Mouse (Mus musculus) kidney, adult 8-10 months (tissue): ENCODE measurements around the gene Tubal3.

ENCODE experiments used
- DNase-seq, 2 experiments: peaks; one replicate each; pipeline ENCODE4 v3.0.0; 2022

The Tubal3 gene

DNA sequence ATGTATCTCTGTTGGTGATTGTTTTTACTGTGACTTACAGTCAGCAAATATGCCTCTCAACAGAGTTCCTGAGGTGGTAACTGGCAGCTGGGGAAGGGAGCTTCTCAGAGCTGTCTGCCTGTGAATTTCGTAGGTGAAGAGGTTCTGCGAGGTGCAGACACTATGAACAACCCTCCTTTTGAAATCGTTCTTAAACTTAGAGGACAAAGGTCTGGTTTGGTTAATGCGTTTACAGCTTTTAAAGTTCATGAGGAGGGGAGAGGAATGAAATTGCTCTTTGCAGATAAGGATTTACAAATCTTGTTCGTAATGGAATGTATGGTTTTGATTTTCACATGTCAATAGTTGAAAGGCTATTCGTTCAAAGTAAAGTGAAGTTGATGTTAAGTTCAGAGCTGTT, 7.6 kb downstream of the Tubal3 start:
- no peak for DNase-seq

GRCm38 (mm10) chr13:3926046-3926445, 8.0 kb downstream of the Tubal3 start:
- DNase-seq: no peak

- no peak for DNase-seq
These were observed 26.6 kb downstream of the Tubal3 start for GRCm38 (mm10) chr13:3944699-3945098.

DNA sequence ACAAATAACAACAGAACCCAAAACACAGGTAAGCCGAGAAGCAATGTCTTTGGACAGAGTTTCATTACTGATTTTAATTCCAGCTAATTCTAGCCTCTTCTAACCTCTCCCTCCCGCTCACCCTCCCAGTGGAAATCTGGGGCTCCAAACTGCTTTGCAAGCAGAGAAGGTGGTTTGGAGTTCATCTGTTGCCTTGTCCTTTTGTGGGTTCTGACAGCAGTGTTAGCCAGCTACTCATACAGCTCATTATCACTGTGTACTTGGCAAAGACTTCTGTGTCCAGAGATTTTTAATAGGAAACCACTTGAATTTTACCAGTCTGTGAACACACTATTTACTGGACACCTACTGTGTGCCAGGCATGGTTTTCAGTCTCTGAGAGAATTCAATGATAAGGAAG, 27.2 kb downstream of the Tubal3 start, which contains the start of gene Ucn3:
Ucn3 (minus strand) TSS at position 101 of the 400 bp plus-strand sequence.
- DNase-seq: no peak

- DNase-seq: no peak
These were observed 29.2 kb downstream of the Tubal3 start for GRCm38 (mm10) chr13:3947267-3947666.

DNA sequence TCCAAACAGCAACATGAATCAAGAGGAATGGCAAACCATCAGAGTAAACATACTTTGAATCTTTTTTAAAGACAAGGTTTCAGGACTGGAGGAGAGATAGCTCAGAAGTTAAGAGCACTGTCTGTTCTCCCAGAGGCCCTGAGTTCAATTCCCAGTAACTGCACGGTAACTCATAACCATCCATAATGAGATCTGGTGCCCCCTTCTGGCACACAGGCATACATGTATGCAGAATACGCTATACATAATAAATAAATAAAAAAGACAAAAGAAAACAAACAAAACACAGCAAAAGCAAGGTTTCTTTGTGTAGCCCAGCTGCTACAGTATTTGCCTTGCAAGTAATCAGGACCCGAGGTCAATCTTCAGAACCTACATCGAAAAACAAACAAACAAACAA, 31.4 kb downstream of the Tubal3 start:
- no peak for DNase-seq

- DNase-seq: no peak
These were observed 33.3 kb downstream of the Tubal3 start for GRCm38 (mm10) chr13:3951198-3951914.

DNA sequence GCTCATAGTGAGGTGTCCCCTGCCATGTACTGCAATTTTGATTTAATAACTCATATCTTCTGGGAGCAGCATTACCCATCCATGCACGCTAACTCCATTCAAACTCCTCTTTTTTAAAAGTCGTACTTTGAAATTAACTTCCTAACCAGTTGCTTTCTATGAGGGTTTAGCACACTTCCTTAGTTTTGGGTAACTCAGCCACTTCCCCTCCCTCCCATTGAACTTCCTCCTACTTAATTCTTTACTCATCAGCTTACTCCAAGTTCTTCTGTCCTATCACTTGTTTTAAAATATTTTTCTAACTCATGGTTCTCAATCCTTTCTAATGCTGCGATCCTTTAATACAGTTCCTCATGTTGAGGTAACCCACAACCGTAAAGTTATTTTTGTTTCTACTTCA, 50.8 kb downstream of the Tubal3 start:
- no peak for DNase-seq
